Mouse (Mus musculus): ENCODE results near the gene Olfr1121.
"Not testable (repeated sequence)": the region's sequence is repeated elsewhere in the genome, so short reads cannot be mapped to it uniquely, and the experiment has no call there.

The Olfr1121 gene

GRCm38 (mm10) chr2:87369595-87369994 is at the start of gene Olfr1121:
Gene Olfr1121 (plus strand): TSS chr2:87369895.
- no peak for DNase-seq (ENCODE audit: low read depth, low spot score)

- no peak for DNase-seq (ENCODE audit: low read depth, low spot score)
Measured at GRCm38 (mm10) chr2:87354515-87354914, 15.2 kb upstream of the Olfr1121 start, which contains the start of gene Olfr1120. Gene Olfr1120 (plus strand): TSS chr2:87354815.

- DNase-seq (ENCODE audit: low read depth, low spot score): not testable (repeated sequence)
Measured at GRCm38 (mm10) chr2:87360121-87360520, 9.6 kb upstream of the Olfr1121 start.

GRCm38 (mm10) chr2:87371726-87372125 is 2.0 kb downstream of the Olfr1121 start:
- no peak for DNase-seq (ENCODE audit: low read depth, low spot score)

GRCm38 (mm10) chr2:87383935-87384334 is 14.2 kb downstream of the Olfr1121 start:
- no peak for DNase-seq (ENCODE audit: low read depth, low spot score)

GRCm38 (mm10) chr2:87385549-87385948 is 15.9 kb downstream of the Olfr1121 start, which contains the start of gene Olfr1122:
Gene Olfr1122 (plus strand): TSS chr2:87385849.
- no peak for DNase-seq (ENCODE audit: low read depth, low spot score)

GRCm38 (mm10) chr2:87393605-87394004 is 23.9 kb downstream of the Olfr1121 start:
- DNase-seq (ENCODE audit: low read depth, low spot score): not testable (repeated sequence)

GRCm38 (mm10) chr2:87394686-87395085 is 25.0 kb downstream of the Olfr1121 start:
- DNase-seq (ENCODE audit: low read depth, low spot score): peak; percentile 38

- no peak for DNase-seq (ENCODE audit: low read depth, low spot score)
Measured at GRCm38 (mm10) chr2:87416335-87416734, 46.6 kb downstream of the Olfr1121 start, which contains the start of gene Olfr1123. Gene Olfr1123 (plus strand): TSS chr2:87416635.

Measured in ZHBTc4 (cell line).